Mouse (Mus musculus) ES-E14 (cell line): Measurements from ENCODE around the gene Hist1h4h. TPM values are rescaled to one million over a fixed set of nuclear protein-coding genes. Genes with fewer than 3 reads are reported as not detected.
"Not testable (repeated sequence)": the region's sequence is repeated elsewhere in the genome, so short reads cannot be mapped to it uniquely, and the experiment has no call there.

Experiments used
- DNase-seq: peaks from one replicate; pipeline ENCODE4 v3.0.0-alpha.2; 2013; ENCODE audit warnings: low read depth, low spot score
- H3K27ac ChIP-seq: 2 replicates; pipeline ENCODE4 v1.5.1; 2012; ENCODE audit warnings: low read depth, mild to moderate bottlenecking, low read length, moderate library complexity, mixed read lengths; ENCODE audit not compliant: poor library complexity, insufficient read depth, severe bottlenecking
- H3K36me3 ChIP-seq: 2 replicates; pipeline ENCODE4 v1.6.1; 2012; ENCODE audit warnings: mild to moderate bottlenecking, low read length, moderate library complexity, mixed read lengths; ENCODE audit not compliant: control insufficient read depth, poor library complexity, insufficient read depth, severe bottlenecking
- H3K4me1 ChIP-seq, 2 experiments: fragments of 150-350 bp in 1 of 2; sonication (generic) in 1 of 2; 2 replicates each; pipeline ENCODE4 v1.6.1; 2012; ENCODE audit warnings: low read length in 2 of 2, mild to moderate bottlenecking in 1 of 2, mixed read lengths in 1 of 2; ENCODE audit not compliant: control insufficient read depth in 2 of 2, insufficient read depth in 2 of 2, poor library complexity in 1 of 2
- H3K4me3 ChIP-seq, 2 experiments: fragments of 150-350 bp in 1 of 2; sonication (generic) in 1 of 2; 2 replicates each; pipeline ENCODE4 v1.5.1; 2012; ENCODE audit warnings: low read length in 2 of 2, low read depth in 1 of 2, mild to moderate bottlenecking in 1 of 2, mixed read lengths in 1 of 2; ENCODE audit not compliant: insufficient read depth in 1 of 2, poor library complexity in 1 of 2, severe bottlenecking in 1 of 2
- H3K9ac ChIP-seq: 2 replicates; pipeline ENCODE4 v1.6.1; 2012; ENCODE audit warnings: low read depth, mild to moderate bottlenecking, low read length, mixed read lengths; ENCODE audit not compliant: poor library complexity, insufficient read depth, severe bottlenecking
- H3K9me3 ChIP-seq: fragments of 150-350 bp; sonication (generic); 2 replicates; pipeline ENCODE4 v1.6.1; 2012; ENCODE audit warnings: low read depth, mild to moderate bottlenecking, low read length; ENCODE audit not compliant: control insufficient read depth, insufficient read depth
- CHD2 ChIP-seq: IDR thresholded peaks from 2 replicates; pipeline ENCODE4 v1.6.1; 2014; ENCODE audit warnings: mild to moderate bottlenecking, low read depth, low read length, inconsistent platforms
- HCFC1 ChIP-seq: IDR thresholded peaks from 2 replicates; pipeline ENCODE4 v1.6.1; 2012; ENCODE audit warnings: low read length, inconsistent platforms, borderline replicate concordance; ENCODE audit not compliant: insufficient read depth
- MAFK ChIP-seq: IDR thresholded peaks from 2 replicates; pipeline ENCODE4 v1.6.1; 2014; ENCODE audit warnings: mild to moderate bottlenecking, low read depth, low read length, inconsistent platforms; ENCODE audit not compliant: insufficient read depth
- ZC3H11A ChIP-seq: IDR thresholded peaks from 2 replicates; pipeline ENCODE4 v1.6.1; 2012; ENCODE audit warnings: low read depth, mild to moderate bottlenecking, inconsistent platforms, low read length, borderline replicate concordance
- ZNF384 ChIP-seq: IDR thresholded peaks from 2 replicates; pipeline ENCODE4 v1.6.1; 2012; ENCODE audit warnings: low read depth, low read length, inconsistent platforms
- in situ Hi-C, 2 experiments: fragments of 600-800 bp; cut with MboI; formaldehyde crosslinking; loops; one replicate each; pipeline ENCODE4 v1.15.1; 2025; ENCODE audit warnings: low sequenced_read_pairs in 2 of 2, inconsistent platforms in 1 of 2; ENCODE audit not compliant: unreplicated experiment in 2 of 2
- total RNA-seq: library from RNA; depleted of rRNA; stranded (reverse); fragments of 300-350 nt; gene quantifications from 2 replicates; pipeline ENCODE4 v1.2.3, GENCODE M21; 2012

The Hist1h4h gene
- total RNA-seq, 1 experiment = 2,804 TPM

- Histone ChIP-seq H3K4me3 (peak within 1 kb of the TSS; percentile 70 to 73), H3K27ac (peak within 1 kb of the TSS; percentile 86), H3K9me3 (no peaks in the 10 kb centered on the region), H3K9ac (peak within 1 kb of the TSS; percentile 75), H3K36me3 (no peaks in the 10 kb centered on the region), H3K4me1 (no peaks in the 10 kb centered on the region; a peak in 1 of 4 replicates)
- peak; percentile 91 for TF ChIP-seq CHD2
- TF ChIP-seq ZC3H11A = no peak
- no peak for TF ChIP-seq MAFK
- peak; percentile 49; the same call in 1 of the 2 replicates for TF ChIP-seq HCFC1
- TF ChIP-seq ZNF384 = no peak
- in situ Hi-C loops = loop anchor here in 1 of 2 experiments (25.0 kb wide), 1 partner anchor 1507 kb away; the partner anchor contains the start of genes Hist1h2ag, Hist1h2ah, Hist1h2bj and Hist1h2bk
- DNase-seq = peak; percentile 90
Measured at GRCm38 (mm10) chr13:23543965-23544786, 13.3 kb downstream of the Hist1h4h start, which contains the start of gene Hist1h3f. Hist1h3f (plus strand) TSS chr13:23544052.

GRCm38 (mm10) chr13:23544787-23545120 is 13.9 kb downstream of the Hist1h4h start:
- H3K9ac ChIP-seq = peak overlapping the region; percentile 74
- not testable (repeated sequence) for H3K9me3 ChIP-seq, H3K36me3 ChIP-seq, H3K4me1 ChIP-seq, DNase-seq
- H3K27ac ChIP-seq = peak overlapping the region; percentile 86
- in situ Hi-C loops = loop anchor here in 1 of 2 experiments (25.0 kb wide), 1 partner anchor 1507 kb away; the partner anchor contains the start of genes Hist1h2ag, Hist1h2ah, Hist1h2bj and Hist1h2bk
- H3K4me3 ChIP-seq = peak overlapping the region; percentile 60 to 73

GRCm38 (mm10) chr13:23546694-23547093 is 15.8 kb downstream of the Hist1h4h start:
- no peak overlapping the region for H3K4me3 ChIP-seq
- in situ Hi-C loops = loop anchor here in 1 of 2 experiments (25.0 kb wide), 1 partner anchor 1509 kb away; the partner anchor contains the start of genes Hist1h2ag, Hist1h2ah, Hist1h2bj and Hist1h2bk
- no peaks in the 10 kb centered on the region for H3K36me3 ChIP-seq
- TF ChIP-seq ZC3H11A (no peak), ZNF384 (no peak), MAFK (no peak), HCFC1 (no peak), CHD2 (no peak)
- no peak for DNase-seq
- no peaks in the 10 kb centered on the region; a peak in 1 of 4 replicates for H3K4me1 ChIP-seq
- H3K9me3 ChIP-seq = no peaks in the 10 kb centered on the region
- H3K9ac ChIP-seq = no peak overlapping the region
- no peak overlapping the region for H3K27ac ChIP-seq

GRCm38 (mm10) chr13:23550761-23551145 is 19.9 kb downstream of the Hist1h4h start:
- H3K27ac ChIP-seq = peak overlapping the region; percentile 92; the same call in 1 of the 2 replicates
- no peaks in the 10 kb centered on the region for H3K9me3 ChIP-seq
- H3K36me3 ChIP-seq = no peaks in the 10 kb centered on the region
- TF ChIP-seq ZC3H11A (no peak), HCFC1 (no peak), MAFK (no peak), CHD2 (no peak), ZNF384 (no peak)
- H3K4me3 ChIP-seq = peak overlapping the region; percentile 22 to 64
- peak overlapping the region; percentile 84; the same call in 1 of the 2 replicates for H3K9ac ChIP-seq
- DNase-seq = no peak
- in situ Hi-C loops = loop anchor here (10.0 to 25.0 kb wide), 3 partner anchors 194 to 1813 kb away; partner anchors contain the start of genes Hist1h4j (in 2 of the 2), Hist1h2ag (in 1 of the 2), Hist1h2ah (in 1 of the 2) and Hist1h2bb (in 1 of the 2)
- H3K4me1 ChIP-seq = 0 out of 4 replicates have a peak, but pooled peaks cover 0 to 2% of the 10 kb centered on the region in 2 experiments

- in situ Hi-C loops = loop anchor here (10.0 to 25.0 kb wide), 3 partner anchors 194 to 1814 kb away; partner anchors contain the start of genes Hist1h4j (in 2 of the 2), Hist1h2ag (in 1 of the 2), Hist1h2ah (in 1 of the 2) and Hist1h2bb (in 1 of the 2)
- peak within 1 kb of the TSS; percentile 84 for H3K9ac ChIP-seq
- peak within 1 kb of the TSS; percentile 92 for H3K27ac ChIP-seq
Measured at GRCm38 (mm10) chr13:23551146-23551834, 20.4 kb downstream of the Hist1h4h start, which contains the start of gene Hist1h4f. Hist1h4f (minus strand) TSS chr13:23551648.

More at GRCm38 (mm10) chr13:23551146-23551834, 20.4 kb downstream of the Hist1h4h start, which contains the start of gene Hist1h4f:
- H3K36me3 ChIP-seq, H3K9me3 ChIP-seq, H3K4me1 ChIP-seq: not testable (repeated sequence)
- H3K4me3 ChIP-seq = peak within 1 kb of the TSS; percentile 22 to 64
- DNase-seq = peak; percentile 96
